Mouse (Mus musculus) intestine, postnatal 0 days (tissue): ENCODE measurements around the gene Ube2i. TPM values are rescaled to one million over a fixed set of nuclear protein-coding genes. Genes with fewer than 3 reads are reported as not detected.

Source experiments
- ATAC-seq: fragments of 200-750 bp; cut with Nextera tagmentation; 2 replicates; pipeline ENCODE4 v1.8.0; 2017; ENCODE audit warnings: mild to moderate bottlenecking, moderate TSS enrichment, moderate library complexity
- H3K27ac ChIP-seq: fragments of 300-500 bp; sonication (generic); 2 replicates; pipeline ENCODE4 v1.5.1; 2014; ENCODE audit warnings: mild to moderate bottlenecking, low read depth, low read length, moderate library complexity
- H3K27me3 ChIP-seq: fragments of 300-500 bp; sonication (generic); replicated peaks from 2 replicates; pipeline ENCODE4 v1.6.1; 2014; ENCODE audit warnings: low read length, mixed read lengths; ENCODE audit not compliant: control insufficient read depth, insufficient read depth
- H3K36me3 ChIP-seq: fragments of 300-500 bp; sonication (generic); 2 replicates; pipeline ENCODE4 v1.6.1; 2014; ENCODE audit warnings: mild to moderate bottlenecking, moderate library complexity; ENCODE audit not compliant: control insufficient read depth, insufficient read depth
- H3K4me1 ChIP-seq: fragments of 300-500 bp; sonication (generic); replicated peaks from 2 replicates; pipeline ENCODE4 v1.6.1; 2014; ENCODE audit warnings: antibody characterized with exemption, low read length, mixed read lengths; ENCODE audit not compliant: control insufficient read depth, insufficient read depth
- H3K4me2 ChIP-seq: fragments of 300-500 bp; sonication (generic); replicated peaks from 2 replicates; pipeline ENCODE4 v1.6.1; 2014; ENCODE audit warnings: low read depth, mild to moderate bottlenecking, moderate library complexity
- H3K4me3 ChIP-seq: fragments of 300-500 bp; sonication (generic); 2 replicates; pipeline ENCODE4 v1.5.1; 2014; ENCODE audit warnings: low read depth, low read length
- H3K9ac ChIP-seq: fragments of 300-500 bp; sonication (generic); 2 replicates; pipeline ENCODE4 v1.6.1; 2014; ENCODE audit warnings: mild to moderate bottlenecking, low read depth, low read length
- H3K9me3 ChIP-seq: fragments of 300-500 bp; sonication (generic); 2 replicates; pipeline ENCODE4 v1.6.1; 2016; ENCODE audit warnings: mixed run types; ENCODE audit not compliant: control insufficient read depth
- CTCF ChIP-seq: sonication (generic); IDR thresholded peaks from 2 replicates; pipeline ENCODE4 v1.5.1; 2016; ENCODE audit warnings: low read depth, mild to moderate bottlenecking, control low read depth, antibody characterized with exemption, moderate library complexity
- WGBS: fragments of 180-500 bp; shearing (Covaris S2); extraction: QIAGEN DNeasy Blood & Tissue Kit; methylation state at CpG from one replicate; pipeline ENCODE4 v1.1.7; 2014; 5-methylcytosine and 5-hydroxymethylcytosine counted together
- polyA plus RNA-seq: library from polyadenylated mRNA; unstranded; fragments of >200 nt; fragmentation: Nextera tagmentation; extraction: Ambion mirVana; gene quantifications from 2 replicates; pipeline ENCODE4 v1.2.1, GENCODE M21; 2015

Gene Ube2i
- polyA plus RNA-seq, 1 experiment from 2014 or later: 257 TPM

- WGBS: 71% methylated on average over 1 of the region's 1 CpGs
- Histone ChIP-seq H3K4me2 (no peak overlapping the region), H3K36me3 (no peaks in the 10 kb centered on the region), H3K9me3 (no peaks in the 10 kb centered on the region), H3K4me3 (no peak overlapping the region), H3K27ac (no peak overlapping the region), H3K9ac (no peak overlapping the region), H3K27me3 (no peaks in the 10 kb centered on the region), H3K4me1 (no peaks in the 10 kb centered on the region)
- no peak for TF ChIP-seq CTCF
- no peak for ATAC-seq
Observed at GRCm38 (mm10) chr17:25294111-25294510, 19.7 kb upstream of the Ube2i start.

- 59% methylated on average over 5 of the region's 5 CpGs for WGBS
- no peak overlapping the region for H3K27ac ChIP-seq
- no peaks in the 10 kb centered on the region for H3K4me1 ChIP-seq
- no peak for ATAC-seq
- no peaks in the 10 kb centered on the region for H3K27me3 ChIP-seq
- H3K4me2 ChIP-seq: no peak overlapping the region
- H3K9ac ChIP-seq: no peak overlapping the region
- TF ChIP-seq CTCF: no peak
- H3K36me3 ChIP-seq: no peaks in the 10 kb centered on the region
- no peak overlapping the region for H3K4me3 ChIP-seq
- no peaks in the 10 kb centered on the region for H3K9me3 ChIP-seq
Observed at GRCm38 (mm10) chr17:25293495-25293894, 19.1 kb upstream of the Ube2i start.

GRCm38 (mm10) chr17:25290411-25290810 is 16.0 kb upstream of the Ube2i start:
- Histone ChIP-seq H3K4me1 (no peaks in the 10 kb centered on the region), H3K4me3 (no peak overlapping the region), H3K27ac (no peak overlapping the region), H3K4me2 (no peak overlapping the region), H3K36me3 (no peaks in the 10 kb centered on the region), H3K9me3 (no peaks in the 10 kb centered on the region), H3K9ac (no peak overlapping the region), H3K27me3 (no peaks in the 10 kb centered on the region)
- WGBS: 24% methylated on average over 4 of the region's 4 CpGs
- TF ChIP-seq CTCF: peak; percentile 36
- no peak for ATAC-seq

- Histone ChIP-seq H3K27me3 (no peaks in the 10 kb centered on the region), H3K9ac (no peak overlapping the region), H3K9me3 (no peaks in the 10 kb centered on the region), H3K4me2 (no peak overlapping the region), H3K36me3 (no peaks in the 10 kb centered on the region), H3K27ac (no peak overlapping the region), H3K4me1 (no peaks in the 10 kb centered on the region), H3K4me3 (no peak overlapping the region)
- peak; percentile 78 for TF ChIP-seq CTCF
- ATAC-seq: no peak
- 20% methylated on average over 4 of the region's 4 CpGs for WGBS
Observed at GRCm38 (mm10) chr17:25288842-25289241, 14.4 kb upstream of the Ube2i start.

- Histone ChIP-seq H3K9ac (no peak overlapping the region), H3K27ac (no peak overlapping the region), H3K4me2 (no peak overlapping the region), H3K36me3 (no peaks in the 10 kb centered on the region), H3K27me3 (no peaks in the 10 kb centered on the region), H3K9me3 (no peaks in the 10 kb centered on the region), H3K4me3 (no peak overlapping the region), H3K4me1 (no peaks in the 10 kb centered on the region)
- 17% methylated on average over 3 of the region's 3 CpGs for WGBS
- TF ChIP-seq CTCF: peak; percentile 98
- 0 out of 2 replicates have a peak, but pooled peaks have one; percentile 26 for ATAC-seq
Observed at GRCm38 (mm10) chr17:25285033-25285432, 10.6 kb upstream of the Ube2i start.

GRCm38 (mm10) chr17:25282133-25282532 is 7.7 kb upstream of the Ube2i start:
- Histone ChIP-seq H3K4me1 (no peaks in the 10 kb centered on the region), H3K36me3 (no peaks in the 10 kb centered on the region), H3K27me3 (no peaks in the 10 kb centered on the region), H3K27ac (no peak overlapping the region), H3K9me3 (no peaks in the 10 kb centered on the region), H3K4me3 (no peak overlapping the region), H3K4me2 (peak overlapping the region; percentile 35; the same call in 1 of the 2 replicates), H3K9ac (no peak overlapping the region)
- 23% methylated on average over 11 of the region's 11 CpGs for WGBS
- peak; percentile 91 for ATAC-seq
- no peak for TF ChIP-seq CTCF

GRCm38 (mm10) chr17:25275833-25276232 is 1.4 kb upstream of the Ube2i start:
- H3K9me3 ChIP-seq: no peaks in the 10 kb centered on the region
- H3K27ac ChIP-seq: no peak overlapping the region
- no peak overlapping the region for H3K4me2 ChIP-seq
- no peak for TF ChIP-seq CTCF
- ATAC-seq: no peak
- H3K27me3 ChIP-seq: no peaks in the 10 kb centered on the region
- no peaks in the 10 kb centered on the region for H3K36me3 ChIP-seq
- H3K4me1 ChIP-seq: 0 out of 2 replicates have a peak, but pooled peaks cover 4% of the 10 kb centered on the region
- no peak overlapping the region for H3K4me3 ChIP-seq
- no peak overlapping the region for H3K9ac ChIP-seq
- 93% methylated on average over 3 of the region's 3 CpGs for WGBS
